Mouse (Mus musculus) MEL (cell line): Measurements from ENCODE around the gene Agbl5.

Experiments
- EP300 ChIP-seq, 2 experiments: IDR thresholded peaks; 2 replicates each; pipeline ENCODE4 v1.6.1; 2011; ENCODE audit warnings: improper control_type of control experiment in 2 of 2, low read length in 2 of 2, low read depth in 1 of 2, mild to moderate bottlenecking in 1 of 2
- GABPA ChIP-seq: IDR thresholded peaks from 2 replicates; pipeline ENCODE4 v1.6.1; 2012; ENCODE audit warnings: low read depth, mild to moderate bottlenecking, inconsistent platforms, low read length, improper control_type of control experiment, moderate library complexity
- MXI1 ChIP-seq: IDR thresholded peaks from 2 replicates; pipeline ENCODE4 v1.6.1; 2011; ENCODE audit warnings: mild to moderate bottlenecking, low read depth, low read length, improper control_type of control experiment
- POLR2A ChIP-seq, 2 experiments: IDR thresholded peaks; 2 replicates each; pipeline ENCODE4 v1.6.1; 2011 to 2012; ENCODE audit warnings: low read length in 2 of 2, mild to moderate bottlenecking in 2 of 2, control low read depth in 1 of 2, improper control_type of control experiment in 1 of 2, low read depth in 1 of 2, moderate library complexity in 1 of 2; ENCODE audit not compliant: control insufficient read depth in 1 of 2, insufficient read depth in 1 of 2, poor library complexity in 1 of 2
- ZKSCAN1 ChIP-seq: IDR thresholded peaks from 2 replicates; pipeline ENCODE4 v1.6.1; 2012; ENCODE audit warnings: low read depth, mild to moderate bottlenecking, inconsistent platforms, low read length, improper control_type of control experiment, moderate library complexity

DNA sequence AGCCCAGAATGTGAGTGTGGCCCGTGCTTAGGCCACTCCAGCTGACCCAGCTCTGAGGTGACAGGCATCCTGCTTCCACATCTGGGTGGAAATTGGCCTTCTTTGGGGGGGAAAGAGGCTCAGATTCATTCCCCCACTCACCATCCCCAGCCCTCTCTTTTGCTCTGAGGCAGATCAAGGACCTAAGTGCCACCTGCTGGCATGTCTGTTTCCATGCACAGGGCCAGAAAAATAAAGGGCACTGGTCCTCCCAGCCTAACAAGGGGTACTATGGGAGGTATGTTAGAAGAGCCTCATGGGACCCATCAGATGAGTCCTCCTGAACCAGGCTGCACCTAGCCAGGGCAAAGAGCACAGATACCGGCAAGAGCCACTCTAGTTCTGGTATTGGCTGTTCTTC lies 32.4 kb upstream of the Agbl5 start:
- no peak for TF ChIP-seq GABPA
- no peak for TF ChIP-seq POLR2A (IDR thresholded peaks at IDR 0.05; ENCODE audit: control insufficient read depth in 1 of 2, insufficient read depth in 1 of 2, low read depth in 1 of 2, low read length in 2 of 2, poor library complexity in 1 of 2)
- TF ChIP-seq MXI1 = no peak
- no peak for TF ChIP-seq EP300 (IDR thresholded peaks at IDR 0.05; ENCODE audit: low read depth in 1 of 2, low read length in 2 of 2)
- TF ChIP-seq ZKSCAN1 = no peak
